Mouse (Mus musculus) small intestine, adult 2 months (tissue): ENCODE data around the gene Gja5. TPM values are rescaled to one million over a fixed set of nuclear protein-coding genes. Genes with fewer than 3 reads are reported as not detected.

Experiments used
- H3K27ac ChIP-seq: fragments of 200-500 bp; 2 replicates; pipeline ENCODE4 v1.5.1; 2012; ENCODE audit warnings: low read depth, low read length, control low read depth, inconsistent platforms; ENCODE audit not compliant: insufficient read depth
- H3K27me3 ChIP-seq: fragments of 200-500 bp; 2 replicates; pipeline ENCODE4 v1.6.1; 2012; ENCODE audit warnings: mild to moderate bottlenecking, moderate library complexity, low read length, inconsistent platforms; ENCODE audit not compliant: control insufficient read depth, insufficient read depth
- H3K36me3 ChIP-seq: fragments of 200-500 bp; 2 replicates; pipeline ENCODE4 v1.6.1; 2012; ENCODE audit warnings: mild to moderate bottlenecking, low read length, control low read depth, inconsistent platforms; ENCODE audit not compliant: control insufficient read depth, insufficient read depth
- H3K4me1 ChIP-seq: fragments of 200-500 bp; 2 replicates; pipeline ENCODE4 v1.6.1; 2012; ENCODE audit warnings: low read length, inconsistent platforms, mixed read lengths; ENCODE audit not compliant: control insufficient read depth, insufficient read depth, insufficient read length
- H3K4me3 ChIP-seq: fragments of 200-500 bp; 2 replicates; pipeline ENCODE4 v1.5.1; 2012; ENCODE audit warnings: low read depth, mild to moderate bottlenecking, control low read depth, inconsistent platforms, low read length, moderate library complexity
- CTCF ChIP-seq: fragments of 200-500 bp; IDR thresholded peaks from 2 replicates; pipeline ENCODE4 v1.5.1; 2012; ENCODE audit warnings: low read depth, mild to moderate bottlenecking, control low read depth, inconsistent platforms, low read length, moderate library complexity, mixed read lengths; ENCODE audit not compliant: insufficient replicate concordance, insufficient read length; ENCODE audit errors: extremely low read depth
- POLR2A ChIP-seq: fragments of 200-500 bp; IDR thresholded peaks from 2 replicates; pipeline ENCODE4 v1.6.1; 2012; ENCODE audit warnings: low read depth, mild to moderate bottlenecking, control low read depth, inconsistent platforms, low read length, moderate library complexity
- whole genome bisulfite sequencing: fragments of 180-500 bp; shearing (Covaris S2); methylation state at CpG from one replicate; pipeline ENCODE4 v1.1.7; 2018; 5-methylcytosine and 5-hydroxymethylcytosine counted together
- polyA plus RNA-seq: library from polyadenylated mRNA; depleted of rRNA; stranded (reverse); fragments of >200 nt; gene quantifications from 2 replicates; pipeline ENCODE4 v1.2.3, GENCODE M21; 2012

Gene Gja5
- polyA plus RNA-seq, 1 experiment, result 0.62 TPM

DNA sequence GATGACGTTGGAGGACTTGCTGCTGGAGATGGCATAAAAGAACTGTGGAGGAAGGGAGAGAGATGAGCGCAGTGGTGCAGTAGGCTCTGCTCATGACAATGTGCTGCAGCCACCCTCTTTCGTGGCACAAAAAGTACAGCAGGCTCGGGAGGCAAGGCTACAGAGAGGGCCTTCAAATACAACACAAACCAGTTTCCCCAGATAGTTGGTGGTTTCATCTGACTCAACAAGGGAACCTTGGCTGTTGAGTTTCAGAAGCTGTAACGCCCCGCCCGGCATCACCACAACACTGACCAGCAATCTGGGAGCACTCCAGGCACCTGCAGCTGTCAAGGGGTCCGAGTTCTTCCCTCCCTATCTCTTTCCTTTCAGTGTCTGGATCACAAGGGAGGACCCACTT, 32.0 kb upstream of the Gja5 start:
- TF ChIP-seq CTCF (no peak), POLR2A (no peak)
- WGBS, result 85% methylated on average over 8 of the region's 8 CpGs

DNA sequence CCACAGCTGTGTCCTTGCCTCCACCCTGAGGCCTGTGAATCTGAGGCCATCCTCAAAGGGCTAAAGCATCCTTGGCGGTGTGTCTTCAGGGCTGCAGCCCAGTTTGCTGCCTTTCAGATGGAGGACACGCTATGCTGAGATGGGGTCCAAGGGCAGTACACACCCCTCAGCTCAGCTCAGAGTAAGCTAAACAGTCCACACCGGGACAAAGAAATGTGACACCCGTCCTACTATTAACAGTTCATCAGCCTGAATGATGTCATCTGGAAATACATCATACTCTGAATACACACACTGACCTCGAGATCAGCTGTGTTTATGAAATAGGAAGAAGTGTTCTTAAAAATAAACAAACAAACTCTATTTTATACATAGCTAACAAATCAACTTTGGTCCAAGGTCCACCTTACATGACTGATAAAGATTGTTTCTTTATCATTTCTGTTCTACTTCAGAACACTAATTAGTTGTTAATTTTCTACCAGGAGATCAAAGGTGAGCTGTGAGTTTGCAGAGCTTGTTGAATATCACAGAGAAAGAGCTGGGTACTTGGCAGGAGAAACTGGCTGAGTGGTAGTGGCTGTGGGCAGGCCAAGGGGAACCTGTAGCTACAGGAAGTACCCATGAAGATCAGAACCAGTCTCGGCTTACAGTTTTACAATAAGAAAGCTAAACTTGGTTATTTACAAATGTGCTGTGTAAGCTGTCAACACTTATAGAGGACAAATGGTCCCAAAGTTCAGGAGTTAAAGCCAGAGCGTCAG, 29.5 kb upstream of the Gja5 start:
- Histone ChIP-seq H3K36me3 (peaks cover 61% of the 10 kb centered on the region), H3K27me3 (no peaks in the 10 kb centered on the region), H3K27ac (peak overlapping the region; percentile 91), H3K4me1 (peaks cover 13% of the 10 kb centered on the region; the same call in 1 of the 2 replicates), H3K4me3 (no peak overlapping the region)
- TF ChIP-seq POLR2A (no peak), CTCF (no peak)
- WGBS, result 19% methylated on average over 7 of the region's 7 CpGs

More for the DNA sequence above, 32.0 kb upstream of the Gja5 start:
- Histone ChIP-seq H3K36me3 (peaks cover 67% of the 10 kb centered on the region), H3K27ac (no peak overlapping the region), H3K4me3 (no peak overlapping the region), H3K27me3 (no peaks in the 10 kb centered on the region), H3K4me1 (peaks cover 13% of the 10 kb centered on the region; the same call in 1 of the 2 replicates)

DNA sequence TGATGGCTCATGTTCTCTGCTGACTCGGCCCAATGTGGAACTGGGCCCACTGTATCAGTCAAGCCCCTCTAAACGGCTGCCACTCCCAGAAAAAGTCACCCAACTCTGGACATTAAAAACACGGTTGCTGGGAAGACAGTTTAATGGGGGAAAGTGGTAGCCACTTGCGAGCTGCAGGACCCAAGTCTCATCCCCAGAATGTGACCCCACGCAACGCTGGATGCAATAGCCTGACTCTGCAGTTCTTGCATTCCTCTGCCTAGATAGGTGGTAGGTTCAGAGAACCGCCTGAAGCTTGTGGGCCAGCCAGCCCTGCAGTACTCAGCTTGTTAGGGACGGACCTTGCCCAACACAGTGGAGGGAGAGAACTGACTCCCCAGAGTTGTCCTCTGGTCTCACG, 25.0 kb upstream of the Gja5 start:
- TF ChIP-seq POLR2A, result no peak
- no peak for TF ChIP-seq CTCF
- Histone ChIP-seq H3K36me3 (peaks cover 42% of the 10 kb centered on the region), H3K27ac (no peak overlapping the region), H3K4me1 (peaks cover 10% of the 10 kb centered on the region; the same call in 1 of the 2 replicates), H3K4me3 (no peak overlapping the region), H3K27me3 (no peaks in the 10 kb centered on the region)
- WGBS, result 92% methylated on average over 9 of the region's 9 CpGs

DNA sequence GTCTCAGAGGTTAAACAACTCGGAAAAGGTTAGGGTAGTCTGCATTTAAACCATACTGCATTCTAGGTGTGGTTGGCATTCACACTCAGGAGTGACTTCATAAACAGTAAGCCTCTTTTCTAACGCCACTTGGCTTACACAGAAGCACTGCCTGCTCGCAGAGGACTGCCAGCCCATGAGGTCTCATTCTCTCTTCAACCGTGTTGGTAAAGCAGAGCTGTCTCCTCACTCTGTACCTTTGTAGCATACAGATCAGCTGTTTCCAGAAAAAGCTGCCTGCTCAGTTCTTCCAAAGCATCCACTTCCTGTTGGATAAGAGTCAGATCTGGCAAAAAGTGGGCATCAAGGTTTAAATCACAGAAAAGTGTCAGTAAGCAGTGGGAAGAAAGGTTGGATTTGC, 24.1 kb upstream of the Gja5 start:
- Histone ChIP-seq H3K36me3 (peaks cover 41% of the 10 kb centered on the region), H3K27me3 (no peaks in the 10 kb centered on the region), H3K4me3 (no peak overlapping the region), H3K4me1 (peaks cover 7% of the 10 kb centered on the region; the same call in 1 of the 2 replicates), H3K27ac (no peak overlapping the region)
- WGBS, result 83% methylated on average over 4 of the region's 4 CpGs
- TF ChIP-seq POLR2A (no peak), CTCF (no peak)

DNA sequence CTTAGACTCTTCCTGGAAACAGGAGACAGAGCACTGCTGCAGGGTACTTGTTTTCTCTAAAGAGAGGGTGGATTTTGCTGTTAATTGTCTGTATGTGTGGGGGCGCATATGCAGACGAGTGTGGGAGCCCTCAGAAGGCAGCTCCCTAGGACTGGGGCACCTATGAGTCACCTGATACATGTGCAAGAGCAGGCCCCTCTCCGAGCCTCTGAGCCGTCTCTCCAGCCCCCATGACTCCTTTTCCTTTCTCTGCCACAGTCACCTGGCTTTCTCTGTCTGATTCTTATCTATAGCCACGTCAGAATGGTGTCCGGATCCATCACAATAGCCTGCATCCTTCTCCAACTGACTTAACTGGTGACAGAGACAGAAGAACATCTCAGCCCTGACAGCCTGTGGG, 22.9 kb upstream of the Gja5 start:
- peaks cover 48% of the 10 kb centered on the region for H3K36me3 ChIP-seq
- TF ChIP-seq CTCF, result no peak
- TF ChIP-seq POLR2A, result no peak
- H3K4me1 ChIP-seq, result peaks cover under 1% of the 10 kb centered on the region; the same call in 1 of the 2 replicates
- no peaks in the 10 kb centered on the region for H3K27me3 ChIP-seq
- 86% methylated on average over 6 of the region's 6 CpGs for WGBS
- no peak overlapping the region for H3K4me3 ChIP-seq
- 0 out of 2 replicates have a peak overlapping the region, but pooled peaks have one; percentile 21 for H3K27ac ChIP-seq

DNA sequence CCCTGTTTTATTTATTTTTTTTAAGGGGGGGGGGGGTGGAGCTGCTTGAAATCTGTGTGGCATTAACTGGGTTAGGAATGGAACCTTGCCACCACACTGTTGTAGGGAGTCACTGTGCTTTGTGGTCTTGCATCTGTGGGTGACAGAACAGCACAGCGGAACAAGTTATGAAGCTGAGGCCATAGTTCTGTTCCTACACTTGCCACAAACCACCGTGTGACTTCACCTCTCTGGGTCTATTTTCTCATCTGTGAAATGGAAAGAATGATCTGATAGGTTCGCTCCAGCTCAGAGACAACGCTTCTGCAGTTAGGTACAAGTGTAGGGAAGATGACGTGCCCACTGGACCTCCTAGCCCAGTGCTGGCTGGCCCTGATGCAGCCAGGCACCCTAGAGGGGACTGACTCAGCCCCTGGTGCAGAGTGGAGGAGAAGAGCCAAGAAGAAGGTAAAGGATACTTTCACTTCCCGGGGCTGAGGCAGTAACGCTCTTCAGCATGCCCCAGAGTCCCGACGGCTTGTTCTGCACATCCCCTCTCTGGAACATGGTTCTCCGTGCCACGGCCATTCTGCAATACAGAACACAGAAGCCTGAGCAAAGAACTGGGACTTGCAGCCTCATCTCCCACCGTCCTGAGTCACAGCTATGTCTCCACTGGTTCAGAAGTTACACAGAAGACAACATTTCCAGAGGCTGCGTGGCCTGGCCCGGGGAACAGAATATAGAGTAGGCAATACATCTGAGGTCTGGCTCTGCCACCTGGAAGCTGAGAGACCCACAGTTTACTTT, 22.2 kb upstream of the Gja5 start:
- Histone ChIP-seq H3K4me1 (no peaks in the 10 kb centered on the region), H3K27ac (no peak overlapping the region; the same call in 1 of the 2 replicates), H3K27me3 (no peaks in the 10 kb centered on the region), H3K4me3 (no peak overlapping the region), H3K36me3 (peaks cover 51% of the 10 kb centered on the region)
- TF ChIP-seq POLR2A (0 out of 2 replicates have a peak, but pooled peaks have one; percentile 18), CTCF (no peak)
- 91% methylated on average over 14 of the region's 14 CpGs for WGBS

DNA sequence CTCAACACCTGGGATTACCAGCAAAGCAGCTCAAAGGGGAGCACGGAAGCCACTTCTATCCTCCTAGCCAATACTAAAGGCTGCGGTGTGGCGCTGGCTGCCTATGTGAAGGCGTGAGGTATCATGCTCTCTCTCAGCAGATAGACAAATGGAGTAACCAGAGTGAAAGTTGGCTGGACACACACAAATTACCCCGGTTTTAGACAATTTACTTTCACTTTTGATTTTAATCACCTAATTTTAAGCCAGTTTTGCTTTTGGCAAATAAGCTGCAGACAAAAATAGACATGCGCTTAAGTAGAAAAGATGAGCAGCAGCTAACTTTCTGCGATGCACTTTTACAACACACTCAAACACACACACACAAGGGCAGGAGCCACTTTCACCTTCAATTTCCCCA, 20.8 kb upstream of the Gja5 start:
- Histone ChIP-seq H3K4me3 (peak overlapping the region; percentile 1; the same call in 1 of the 2 replicates), H3K27me3 (no peaks in the 10 kb centered on the region), H3K4me1 (no peaks in the 10 kb centered on the region), H3K36me3 (peaks cover 52% of the 10 kb centered on the region), H3K27ac (peak overlapping the region; percentile 18; the same call in 1 of the 2 replicates)
- TF ChIP-seq CTCF (no peak), POLR2A (no peak)
- WGBS, result 67% methylated on average over 7 of the region's 7 CpGs
